Mouse (Mus musculus) MEL (cell line): ENCODE measurements at regions not wholly inside any gene's neighbourhood (a gene's known extent, or its start where the extent isn't known, plus 50 kb on each side); places are given as distances from the start of the nearest gene placed in this dataset.
A peak's percentile ranks its signal among the peaks of the same experiment; 100 is the strongest.

Experiments used
- DNase-seq: peaks from one replicate; pipeline ENCODE4 v3.0.0; 2011; ENCODE audit warnings: low read depth, low spot score
- H3K27ac ChIP-seq: 2 replicates; pipeline ENCODE4 v1.5.1; 2012; ENCODE audit warnings: low read depth, mild to moderate bottlenecking, control low read depth, low read length, moderate library complexity; ENCODE audit not compliant: control insufficient read depth
- H3K27me3 ChIP-seq, 2 experiments: fragments of 150-350 bp in 1 of 2; sonication (generic) in 1 of 2; 2 replicates each; pipeline ENCODE4 v1.6.1; 2012; ENCODE audit warnings: low read length in 2 of 2, mild to moderate bottlenecking in 2 of 2, improper control_type of control experiment in 1 of 2, moderate library complexity in 1 of 2; ENCODE audit not compliant: insufficient read depth in 2 of 2, control insufficient read depth in 1 of 2
- H3K36me3 ChIP-seq, 2 experiments: 2 replicates each; pipeline ENCODE4 v1.6.1; 2012 to 2014; ENCODE audit warnings: low read length in 2 of 2, improper control_type of control experiment in 1 of 2, inconsistent platforms in 1 of 2, mild to moderate bottlenecking in 1 of 2; ENCODE audit not compliant: insufficient read depth in 2 of 2, control insufficient read depth in 1 of 2
- H3K4me1 ChIP-seq, 2 experiments: fragments of 150-350 bp in 1 of 2; sonication (generic) in 1 of 2; 2 replicates each; pipeline ENCODE4 v1.6.1; 2012; ENCODE audit warnings: low read length in 2 of 2, improper control_type of control experiment in 1 of 2, mild to moderate bottlenecking in 1 of 2; ENCODE audit not compliant: insufficient read depth in 2 of 2, control insufficient read depth in 1 of 2
- H3K4me3 ChIP-seq, 2 experiments: fragments of 150-350 bp in 1 of 2; sonication (generic) in 1 of 2; 2 replicates each; pipeline ENCODE4 v1.5.1; 2012; ENCODE audit warnings: low read depth in 2 of 2, low read length in 2 of 2, mild to moderate bottlenecking in 2 of 2, moderate library complexity in 2 of 2, control low read depth in 1 of 2, improper control_type of control experiment in 1 of 2; ENCODE audit not compliant: control insufficient read depth in 1 of 2, insufficient read depth in 1 of 2
- H3K79me2 ChIP-seq: 2 replicates; pipeline ENCODE4 v1.6.1; 2012; ENCODE audit warnings: mild to moderate bottlenecking, low read length, moderate library complexity; ENCODE audit not compliant: control insufficient read depth, poor library complexity, insufficient read depth
- H3K9ac ChIP-seq: 2 replicates; pipeline ENCODE4 v1.6.1; 2012; ENCODE audit warnings: low read depth, mild to moderate bottlenecking, control low read depth, low read length, moderate library complexity; ENCODE audit not compliant: control insufficient read depth, poor library complexity, severe bottlenecking
- H3K9me3 ChIP-seq: fragments of 150-350 bp; sonication (generic); replicated peaks from 2 replicates; pipeline ENCODE4 v1.6.1; 2012; ENCODE audit warnings: mild to moderate bottlenecking, low read length, improper control_type of control experiment, moderate library complexity; ENCODE audit not compliant: insufficient read depth
- E2F4 ChIP-seq: IDR thresholded peaks from 2 replicates; pipeline ENCODE4 v1.6.1; 2011; ENCODE audit warnings: low read depth, low read length, improper control_type of control experiment, borderline replicate concordance
- ELF1 ChIP-seq: IDR thresholded peaks from 2 replicates; pipeline ENCODE4 v1.6.1; 2014; ENCODE audit warnings: low read depth, mild to moderate bottlenecking, inconsistent platforms, low read length, improper control_type of control experiment, moderate library complexity
- EP300 ChIP-seq, 2 experiments: IDR thresholded peaks; 2 replicates each; pipeline ENCODE4 v1.6.1; 2011; ENCODE audit warnings: improper control_type of control experiment in 2 of 2, low read length in 2 of 2, low read depth in 1 of 2, mild to moderate bottlenecking in 1 of 2
- ETS1 ChIP-seq: IDR thresholded peaks from 2 replicates; pipeline ENCODE4 v1.6.1; 2012; ENCODE audit warnings: low read depth, mild to moderate bottlenecking, inconsistent platforms, low read length, improper control_type of control experiment, moderate library complexity
- JUND ChIP-seq: IDR thresholded peaks from 2 replicates; pipeline ENCODE4 v1.6.1; 2011; ENCODE audit warnings: low read depth, mild to moderate bottlenecking, improper control_type of control experiment, low read length
- MAX ChIP-seq: IDR thresholded peaks from 2 replicates; pipeline ENCODE4 v1.6.1; 2011; ENCODE audit warnings: low read length, improper control_type of control experiment
- MXI1 ChIP-seq: IDR thresholded peaks from 2 replicates; pipeline ENCODE4 v1.6.1; 2011; ENCODE audit warnings: mild to moderate bottlenecking, low read depth, low read length, improper control_type of control experiment
- MYC ChIP-seq: IDR thresholded peaks from 2 replicates; pipeline ENCODE4 v1.6.1; 2011; ENCODE audit warnings: low read depth, mild to moderate bottlenecking, low read length, improper control_type of control experiment, moderate library complexity
- POLR2A ChIP-seq, 2 experiments: IDR thresholded peaks; 2 replicates each; pipeline ENCODE4 v1.6.1; 2011 to 2012; ENCODE audit warnings: low read length in 2 of 2, mild to moderate bottlenecking in 2 of 2, control low read depth in 1 of 2, improper control_type of control experiment in 1 of 2, low read depth in 1 of 2, moderate library complexity in 1 of 2; ENCODE audit not compliant: control insufficient read depth in 1 of 2, insufficient read depth in 1 of 2, poor library complexity in 1 of 2
- POLR2AphosphoS5 ChIP-seq: IDR thresholded peaks from 2 replicates; pipeline ENCODE4 v1.6.1; 2012; ENCODE audit warnings: low read depth, borderline replicate concordance, mild to moderate bottlenecking, inconsistent platforms, low read length, moderate library complexity, mixed read lengths
- RCOR1 ChIP-seq: IDR thresholded peaks from 2 replicates; pipeline ENCODE4 v1.6.1; 2012; ENCODE audit warnings: low read depth, mild to moderate bottlenecking, inconsistent platforms, low read length, improper control_type of control experiment
- SMC3 ChIP-seq: IDR thresholded peaks from 2 replicates; pipeline ENCODE4 v1.6.1; 2011; ENCODE audit warnings: low read depth, low read length, improper control_type of control experiment
- TCF12 ChIP-seq: IDR thresholded peaks from 2 replicates; pipeline ENCODE4 v1.6.1; 2014; ENCODE audit warnings: low read depth, mild to moderate bottlenecking, inconsistent platforms, low read length, improper control_type of control experiment, moderate library complexity
- UBTF ChIP-seq: IDR thresholded peaks from 2 replicates; pipeline ENCODE4 v1.6.1; 2012; ENCODE audit warnings: low read depth, mild to moderate bottlenecking, inconsistent platforms, low read length, improper control_type of control experiment, moderate library complexity, borderline replicate concordance; ENCODE audit not compliant: insufficient read depth
- USF2 ChIP-seq, 2 experiments: IDR thresholded peaks; 2 replicates each; pipeline ENCODE4 v1.6.1; 2011 to 2012; ENCODE audit warnings: improper control_type of control experiment in 2 of 2, low read length in 2 of 2, borderline replicate concordance in 1 of 2, inconsistent platforms in 1 of 2, low read depth in 1 of 2, mild to moderate bottlenecking in 1 of 2; ENCODE audit not compliant: insufficient read depth in 1 of 2
- ZC3H11A ChIP-seq: IDR thresholded peaks from 2 replicates; pipeline ENCODE4 v1.6.1; 2012; ENCODE audit warnings: low read depth, mild to moderate bottlenecking, inconsistent platforms, low read length, improper control_type of control experiment
- ZKSCAN1 ChIP-seq: IDR thresholded peaks from 2 replicates; pipeline ENCODE4 v1.6.1; 2012; ENCODE audit warnings: low read depth, mild to moderate bottlenecking, inconsistent platforms, low read length, improper control_type of control experiment, moderate library complexity
- ZNF384 ChIP-seq: IDR thresholded peaks from 2 replicates; pipeline ENCODE4 v1.6.1; 2012; ENCODE audit warnings: low read depth, mild to moderate bottlenecking, inconsistent platforms, low read length, improper control_type of control experiment

DNA sequence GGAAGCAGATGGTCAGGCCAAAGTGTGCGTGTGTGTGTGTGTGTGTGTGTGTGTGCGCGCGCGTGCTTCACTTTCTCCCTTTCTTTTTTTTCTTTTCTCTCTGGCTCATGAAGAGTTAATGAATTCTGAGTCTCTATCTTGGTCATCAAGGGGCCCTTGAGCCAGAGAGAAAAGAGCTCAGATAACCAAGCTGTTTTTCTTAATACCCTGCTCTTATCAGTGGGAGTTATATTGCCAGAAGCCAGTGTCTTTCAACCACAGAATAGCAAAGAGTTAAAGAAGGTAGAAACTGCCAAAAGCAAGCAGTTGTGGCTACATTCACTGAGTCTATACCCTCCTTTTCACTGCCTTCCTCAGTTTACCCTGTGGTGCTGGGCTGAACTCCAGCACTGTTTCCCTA, 60.6 kb upstream of the Dapk1 start (continued):
- no peak for TF ChIP-seq ZC3H11A
- TF ChIP-seq E2F4 = no peak
- TF ChIP-seq POLR2A (IDR thresholded peaks at IDR 0.05; ENCODE audit: control insufficient read depth in 1 of 2, insufficient read depth in 1 of 2, low read depth in 1 of 2, low read length in 2 of 2, poor library complexity in 1 of 2) = no peak
- TF ChIP-seq MYC = no peak
- TF ChIP-seq RCOR1 = peak; percentile 72
- no peak for TF ChIP-seq POLR2AphosphoS5

GRCm38 (mm10) chr13:60544363-60544762, 57.4 kb upstream of the Dapk1 start:
- TF ChIP-seq UBTF = no peak
- TF ChIP-seq ZNF384 = no peak
- no peak for TF ChIP-seq E2F4
- no peak for TF ChIP-seq ZKSCAN1
- TF ChIP-seq EP300 (IDR thresholded peaks at IDR 0.05; ENCODE audit: low read depth in 1 of 2, low read length in 2 of 2) = no peak
- no peak for TF ChIP-seq JUND
- TF ChIP-seq TCF12 = no peak
- no peak for TF ChIP-seq ETS1
- no peak for TF ChIP-seq USF2 (IDR thresholded peaks at IDR 0.05; ENCODE audit: borderline replicate concordance in 1 of 2, insufficient read depth in 1 of 2, low read depth in 1 of 2, low read length in 2 of 2)
- TF ChIP-seq ELF1 = no peak
- no peak for TF ChIP-seq MXI1
- TF ChIP-seq SMC3 = no peak
- no peak for TF ChIP-seq ZC3H11A
- TF ChIP-seq MAX = no peak
- TF ChIP-seq, all 39 proteins: peak for 0
- no peaks in the 10 kb centered on the region for H3K9me3 ChIP-seq
- no peak overlapping the region for H3K9ac ChIP-seq
- H3K4me1 ChIP-seq = peaks cover 8 to 16% of the 10 kb centered on the region in 2 experiments
- H3K27me3 ChIP-seq = no peaks in the 10 kb centered on the region
- peaks cover 0 to 13% of the 10 kb centered on the region in 2 experiments; a peak in 2 of 4 replicates for H3K36me3 ChIP-seq
- no peak for DNase-seq
- no peak overlapping the region for H3K4me3 ChIP-seq
- no peak overlapping the region for H3K27ac ChIP-seq
- H3K79me2 ChIP-seq = no peaks in the 10 kb centered on the region
